Mouse (Mus musculus) heart, embryonic 11.5 days (tissue): ENCODE measurements around the gene Zfp462. TPM values are rescaled to one million over a fixed set of nuclear protein-coding genes. Genes with fewer than 3 reads are reported as not detected.
"Not testable (repeated sequence)": the region's sequence is repeated elsewhere in the genome, so short reads cannot be mapped to it uniquely, and the experiment has no call there.

Experiments used
- ATAC-seq: fragments of 200-750 bp; cut with Nextera tagmentation; replicated peaks from 2 replicates; pipeline ENCODE4 v1.8.0; 2017; ENCODE audit warnings: moderate library complexity; ENCODE audit not compliant: insufficient number of reproducible peaks, low FRiP score, low TSS enrichment
- H3K27ac ChIP-seq: fragments of 300-500 bp; sonication (generic); 2 replicates; pipeline ENCODE4 v1.5.1; 2014; ENCODE audit warnings: mild to moderate bottlenecking, low read depth, low read length
- H3K27me3 ChIP-seq: fragments of 300-500 bp; sonication (generic); 2 replicates; pipeline ENCODE4 v1.6.1; 2014; ENCODE audit warnings: mild to moderate bottlenecking, low read length, mixed read lengths; ENCODE audit not compliant: control insufficient read depth, insufficient read depth
- H3K36me3 ChIP-seq: fragments of 300-500 bp; sonication (generic); 2 replicates; pipeline ENCODE4 v1.6.1; 2014; ENCODE audit warnings: mild to moderate bottlenecking, low read length, moderate library complexity, mixed read lengths; ENCODE audit not compliant: control insufficient read depth, insufficient read depth
- H3K4me1 ChIP-seq: fragments of 300-500 bp; sonication (generic); 2 replicates; pipeline ENCODE4 v1.6.1; 2014; ENCODE audit warnings: low read length; ENCODE audit not compliant: control insufficient read depth, insufficient read depth
- H3K4me2 ChIP-seq: fragments of 300-500 bp; sonication (generic); 2 replicates; pipeline ENCODE4 v1.6.1; 2014; ENCODE audit warnings: mild to moderate bottlenecking, moderate library complexity
- H3K4me3 ChIP-seq: fragments of 300-500 bp; sonication (generic); 2 replicates; pipeline ENCODE4 v1.5.1; 2014; ENCODE audit warnings: low read depth, low read length
- H3K9ac ChIP-seq: fragments of 300-500 bp; sonication (generic); 2 replicates; pipeline ENCODE4 v1.6.1; 2014; ENCODE audit warnings: mild to moderate bottlenecking, low read depth, low read length, moderate library complexity
- H3K9me3 ChIP-seq: fragments of 300-500 bp; sonication (generic); replicated peaks from 2 replicates; pipeline ENCODE4 v1.6.1; 2016; ENCODE audit warnings: low read length; ENCODE audit not compliant: control insufficient read depth
- WGBS: fragments of 180-500 bp; shearing (Covaris S2); extraction: QIAGEN DNeasy Blood & Tissue Kit; methylation state at CpG from one replicate; pipeline ENCODE4 v1.1.7; 2014; ENCODE audit not compliant: insufficient replicate concordance; 5-methylcytosine and 5-hydroxymethylcytosine counted together
- polyA plus RNA-seq: library from polyadenylated mRNA; unstranded; fragments of >200 nt; fragmentation: Nextera tagmentation; extraction: Ambion mirVana; gene quantifications from 2 replicates; pipeline ENCODE4 v1.2.1, GENCODE M21; 2014

Gene Zfp462
- 3.6 and 5.7 TPM in 2 replicates for polyA plus RNA-seq

DNA sequence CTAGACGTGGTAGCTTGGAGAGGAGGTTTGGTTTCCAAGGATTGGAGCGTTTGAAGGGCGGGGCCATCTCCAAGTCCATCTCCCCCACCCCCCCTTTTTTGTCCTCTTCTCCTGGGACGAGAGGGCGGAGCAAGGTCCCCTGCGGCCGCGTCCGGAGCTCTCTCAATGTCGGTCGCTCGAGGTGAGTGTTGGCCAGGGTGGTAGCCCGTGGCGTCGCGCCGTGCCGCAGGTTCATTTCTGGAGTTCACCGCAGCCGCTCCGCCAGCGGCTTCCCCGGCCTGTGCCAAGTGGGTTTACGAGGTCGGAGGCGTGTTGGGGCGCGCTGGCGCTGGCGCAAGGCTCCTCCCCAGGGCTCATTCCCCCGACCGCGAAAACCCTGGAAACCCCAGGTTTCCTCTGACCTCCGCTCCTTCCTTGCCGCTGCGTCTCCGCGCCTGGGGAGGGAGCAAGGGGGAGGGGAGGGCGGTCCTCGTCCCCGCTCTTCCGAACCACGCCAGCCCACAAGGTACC is at the start of gene Zfp462:
Gene Zfp462, plus strand, starts transcription at position 128 of the 510 bp plus-strand sequence.
- Histone ChIP-seq H3K9ac (peak within 1 kb of the TSS; percentile 71), H3K4me1 (peaks cover 3% of the 10 kb centered on the region; the same call in 1 of the 2 replicates), H3K36me3 (no peaks in the 10 kb centered on the region), H3K27ac (peak within 1 kb of the TSS; percentile 73), H3K27me3 (no peaks in the 10 kb centered on the region), H3K4me3 (peak within 1 kb of the TSS; percentile 62), H3K9me3 (no peaks in the 10 kb centered on the region), H3K4me2 (peak within 1 kb of the TSS; percentile 85)
- under 1% methylated on average over 43 of the region's 43 CpGs for WGBS
- ATAC-seq = 0 out of 2 replicates have a peak, but pooled peaks have one; percentile 24

DNA sequence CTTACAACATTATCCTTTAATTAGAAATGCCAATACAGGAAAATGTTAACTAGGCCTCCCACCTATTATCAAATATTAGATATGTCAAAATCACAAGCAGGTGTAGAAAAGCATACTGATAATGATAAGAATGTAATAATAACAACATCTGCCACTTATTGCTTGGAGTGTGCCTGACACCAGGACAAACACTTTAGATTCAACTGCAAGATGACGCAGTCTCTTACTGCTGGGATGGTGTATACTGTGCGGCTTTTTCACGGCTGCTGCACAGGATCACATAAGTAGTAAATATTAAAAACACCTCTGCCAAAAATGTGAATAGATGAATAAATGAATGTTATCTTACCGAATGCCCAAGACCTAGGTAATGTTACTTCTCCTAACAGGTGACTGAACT is 48.8 kb upstream of the Zfp462 start:
- 75% methylated on average over 4 of the region's 4 CpGs for WGBS
- Histone ChIP-seq H3K9me3 (no peaks in the 10 kb centered on the region), H3K4me1 (no peaks in the 10 kb centered on the region), H3K27me3 (no peaks in the 10 kb centered on the region), H3K27ac (no peak overlapping the region), H3K4me3 (no peak overlapping the region), H3K4me2 (no peak overlapping the region), H3K36me3 (no peaks in the 10 kb centered on the region), H3K9ac (no peak overlapping the region)
- ATAC-seq = no peak

DNA sequence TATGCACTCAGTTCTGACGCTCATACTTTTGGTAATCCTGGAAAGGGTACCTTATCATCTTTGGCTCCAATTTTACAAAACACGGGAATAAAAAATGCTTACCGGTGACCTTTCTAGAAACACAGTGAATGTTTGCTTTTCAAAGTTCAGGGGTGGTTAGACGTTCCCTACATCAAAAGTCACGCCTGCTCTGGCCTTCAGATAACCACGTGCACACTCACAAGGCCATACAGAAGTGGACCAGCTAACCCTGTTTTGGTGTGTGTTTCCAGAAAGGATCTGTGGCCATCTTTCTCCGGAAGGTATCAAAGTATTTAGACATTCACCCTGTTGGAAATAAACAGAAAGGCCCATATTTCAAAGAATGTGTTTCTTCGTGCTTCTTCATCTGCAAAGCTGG is 40.2 kb upstream of the Zfp462 start:
- Histone ChIP-seq H3K36me3 (no peaks in the 10 kb centered on the region), H3K27ac (no peak overlapping the region), H3K4me1 (no peaks in the 10 kb centered on the region), H3K4me2 (no peak overlapping the region), H3K9ac (no peak overlapping the region), H3K4me3 (no peak overlapping the region), H3K9me3 (no peaks in the 10 kb centered on the region), H3K27me3 (no peaks in the 10 kb centered on the region)
- ATAC-seq = no peak
- 78% methylated on average over 8 of the region's 8 CpGs for WGBS

DNA sequence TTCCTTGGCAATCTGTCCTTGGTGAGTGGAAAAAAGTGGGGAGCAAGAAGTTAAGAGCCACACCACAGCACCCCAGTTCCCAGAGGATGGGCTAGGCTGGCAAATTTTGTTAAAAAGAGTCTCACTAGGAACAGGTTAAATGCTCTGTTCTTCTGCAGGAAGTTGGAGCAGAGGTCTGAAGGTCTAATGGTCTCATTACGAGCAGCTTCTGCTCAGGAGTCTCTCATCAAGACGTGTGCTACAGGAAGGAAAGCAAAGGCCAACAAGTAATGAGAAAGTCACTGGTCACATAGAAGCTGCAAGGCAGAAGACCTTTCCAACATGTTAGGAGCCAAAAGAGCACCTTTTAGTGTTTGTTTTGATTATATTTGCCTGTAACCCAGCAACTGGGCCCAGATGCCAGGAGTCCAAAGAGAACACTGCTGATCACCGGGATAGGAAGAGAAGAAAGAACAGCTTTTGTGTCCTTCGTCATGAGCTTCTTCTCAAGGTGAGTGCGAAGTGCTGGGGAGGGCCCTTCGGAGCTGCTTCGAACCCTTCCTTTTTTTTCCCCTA is 39.4 kb upstream of the Zfp462 start:
- no peak overlapping the region for H3K4me2 ChIP-seq
- H3K9me3 ChIP-seq = no peaks in the 10 kb centered on the region
- H3K4me1 ChIP-seq = no peaks in the 10 kb centered on the region
- H3K36me3 ChIP-seq = no peaks in the 10 kb centered on the region
- WGBS = 76% methylated on average over 7 of the region's 7 CpGs
- no peak overlapping the region for H3K27ac ChIP-seq
- H3K27me3 ChIP-seq = no peaks in the 10 kb centered on the region
- ATAC-seq = no peak
- H3K4me3 ChIP-seq = no peak overlapping the region
- no peak overlapping the region for H3K9ac ChIP-seq

DNA sequence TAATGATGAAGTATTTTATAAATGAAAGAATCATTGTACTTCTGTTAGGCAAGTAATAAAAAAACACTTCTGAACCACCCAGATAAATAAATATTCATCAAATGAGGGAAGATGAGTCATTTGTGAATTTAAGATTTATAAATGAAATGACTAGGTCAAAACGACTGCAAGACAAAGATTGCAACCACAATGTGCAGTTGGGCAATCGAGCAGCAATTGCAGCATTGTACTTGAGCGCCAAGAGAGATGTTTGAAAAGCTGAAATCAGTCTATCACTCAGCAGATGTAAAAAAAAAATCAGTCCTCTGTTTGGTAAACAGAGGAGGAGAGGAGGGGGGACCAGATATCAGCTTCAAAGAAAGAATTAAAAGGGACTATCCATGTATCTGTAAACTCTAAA is 34.5 kb upstream of the Zfp462 start:
- WGBS = 79% methylated on average over 3 of the region's 3 CpGs
- no peak overlapping the region for H3K27ac ChIP-seq
- H3K9me3 ChIP-seq = no peaks in the 10 kb centered on the region
- no peak overlapping the region for H3K9ac ChIP-seq
- H3K4me2 ChIP-seq = no peak overlapping the region
- no peak overlapping the region for H3K4me3 ChIP-seq
- ATAC-seq = no peak
- H3K36me3 ChIP-seq = no peaks in the 10 kb centered on the region
- no peaks in the 10 kb centered on the region for H3K27me3 ChIP-seq
- no peaks in the 10 kb centered on the region for H3K4me1 ChIP-seq

DNA sequence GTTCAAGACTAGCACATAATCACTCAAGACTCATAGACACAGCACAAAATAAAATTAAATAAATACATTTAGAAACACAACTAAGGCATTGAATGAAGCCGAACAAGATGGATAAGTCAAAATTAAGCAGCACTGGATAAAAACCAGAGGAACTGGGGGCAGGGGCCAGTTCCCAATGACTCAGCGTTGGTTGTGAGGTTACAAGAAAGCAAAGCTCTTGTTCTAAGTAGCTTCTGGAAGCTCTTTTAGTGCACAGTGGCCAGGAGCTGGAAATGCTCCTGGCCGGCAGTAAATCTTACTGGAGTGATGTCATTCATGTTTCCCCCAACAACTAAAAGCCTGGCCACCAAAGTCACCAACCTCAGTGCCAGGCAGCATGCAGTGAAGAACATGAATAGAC is 26.6 kb upstream of the Zfp462 start:
- no peaks in the 10 kb centered on the region for H3K9me3 ChIP-seq
- ATAC-seq = no peak
- no peaks in the 10 kb centered on the region for H3K36me3 ChIP-seq
- no peaks in the 10 kb centered on the region for H3K27me3 ChIP-seq
- 72% methylated on average over 3 of the region's 3 CpGs for WGBS
- no peak overlapping the region for H3K27ac ChIP-seq
- H3K4me3 ChIP-seq = no peak overlapping the region
- no peak overlapping the region for H3K4me2 ChIP-seq
- H3K9ac ChIP-seq = no peak overlapping the region
- no peaks in the 10 kb centered on the region for H3K4me1 ChIP-seq

DNA sequence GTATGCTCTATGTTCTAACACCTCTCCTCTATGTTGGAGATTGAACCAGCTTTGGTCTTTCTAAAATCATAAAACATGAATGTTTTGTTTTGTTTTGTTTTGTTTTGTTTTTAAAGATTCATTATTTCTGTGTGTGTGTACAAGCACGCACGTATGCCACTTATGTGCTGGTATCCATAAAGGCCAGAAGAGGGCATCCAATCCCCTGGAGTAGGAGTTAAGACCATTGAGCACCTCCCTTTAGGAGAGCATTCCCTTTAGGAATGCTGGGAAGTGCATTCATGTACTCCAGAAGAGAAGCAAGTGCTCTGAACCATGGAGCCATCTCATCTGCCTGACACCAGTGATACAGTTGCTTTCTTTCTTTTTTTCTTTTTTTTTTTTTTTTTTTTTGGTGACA is 21.5 kb upstream of the Zfp462 start:
- no peak overlapping the region for H3K27ac ChIP-seq
- H3K4me3 ChIP-seq = no peak overlapping the region
- H3K4me2 ChIP-seq = no peak overlapping the region
- no peaks in the 10 kb centered on the region for H3K36me3 ChIP-seq
- H3K9ac ChIP-seq = no peak overlapping the region
- H3K27me3 ChIP-seq = no peaks in the 10 kb centered on the region
- 86% methylated on average over 2 of the region's 2 CpGs for WGBS
- no peak for ATAC-seq
- H3K9me3 ChIP-seq = no peaks in the 10 kb centered on the region
- no peaks in the 10 kb centered on the region for H3K4me1 ChIP-seq

DNA sequence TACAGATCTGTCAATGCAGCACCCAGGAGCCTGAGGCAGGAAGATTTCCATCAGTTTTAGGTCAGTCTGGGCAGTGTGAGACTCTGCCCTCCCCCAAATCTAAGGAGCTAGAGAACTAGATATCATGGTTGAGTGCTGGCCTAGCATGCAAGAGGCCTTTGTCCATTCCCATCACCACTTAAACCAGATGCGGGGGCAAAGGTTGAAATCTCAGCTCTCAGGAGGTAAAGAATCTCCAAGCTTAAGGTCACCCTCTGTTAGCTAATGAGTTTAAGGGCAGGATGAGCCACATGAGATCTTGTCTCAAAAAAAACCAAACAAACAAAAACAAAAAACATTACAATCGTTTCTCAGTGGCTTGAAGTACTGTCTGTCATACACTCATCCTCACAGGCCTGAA is 20.5 kb upstream of the Zfp462 start:
- H3K4me2 ChIP-seq = no peak overlapping the region
- H3K4me3 ChIP-seq = no peak overlapping the region
- 76% methylated on average over 2 of the region's 2 CpGs for WGBS
- H3K4me1 ChIP-seq = no peaks in the 10 kb centered on the region
- H3K27ac ChIP-seq = no peak overlapping the region
- H3K9me3 ChIP-seq = no peaks in the 10 kb centered on the region
- no peaks in the 10 kb centered on the region for H3K36me3 ChIP-seq
- no peak overlapping the region for H3K9ac ChIP-seq
- ATAC-seq = no peak
- H3K27me3 ChIP-seq = no peaks in the 10 kb centered on the region

DNA sequence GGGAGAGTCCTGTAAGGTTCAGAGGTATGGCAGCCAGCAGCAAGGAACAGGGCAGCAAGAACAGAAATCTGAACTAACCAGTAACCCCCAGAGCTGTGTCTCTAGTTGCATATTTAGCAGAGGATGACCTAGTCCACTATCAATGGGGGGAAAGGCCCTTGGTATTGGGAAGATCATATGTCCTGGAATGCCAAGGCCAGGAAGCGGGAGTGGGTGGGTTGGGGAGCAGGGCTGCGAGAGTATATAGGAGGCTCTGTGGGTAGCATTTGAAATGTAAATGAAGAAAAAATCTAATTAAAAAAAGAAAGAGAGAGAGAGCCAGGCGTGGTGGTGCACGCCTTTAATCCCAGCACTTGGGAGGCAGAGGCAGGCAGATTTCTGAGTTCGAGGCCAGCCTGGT is 18.4 kb upstream of the Zfp462 start:
- H3K4me3 ChIP-seq, H3K27me3 ChIP-seq, H3K36me3 ChIP-seq, H3K27ac ChIP-seq, H3K9ac ChIP-seq, H3K4me2 ChIP-seq, H3K4me1 ChIP-seq, H3K9me3 ChIP-seq, ATAC-seq: not testable (repeated sequence)
- 86% methylated on average over 5 of the region's 5 CpGs for WGBS
